Mouse (Mus musculus) cortical plate, adult 2 months (tissue): ENCODE results near the gene Cldn4.

Experiments used
- CTCF ChIP-seq: fragments of 200-500 bp; IDR thresholded peaks from 2 replicates; pipeline ENCODE4 v1.5.1; 2011; ENCODE audit warnings: mild to moderate bottlenecking, control low read depth, low read length; ENCODE audit not compliant: insufficient read depth; ENCODE audit errors: extremely low read depth
- POLR2A ChIP-seq: fragments of 200-500 bp; IDR thresholded peaks from 2 replicates; pipeline ENCODE4 v1.6.1; 2011; ENCODE audit warnings: mild to moderate bottlenecking, low read length, control low read depth; ENCODE audit not compliant: insufficient read depth; ENCODE audit errors: extremely low read depth

DNA sequence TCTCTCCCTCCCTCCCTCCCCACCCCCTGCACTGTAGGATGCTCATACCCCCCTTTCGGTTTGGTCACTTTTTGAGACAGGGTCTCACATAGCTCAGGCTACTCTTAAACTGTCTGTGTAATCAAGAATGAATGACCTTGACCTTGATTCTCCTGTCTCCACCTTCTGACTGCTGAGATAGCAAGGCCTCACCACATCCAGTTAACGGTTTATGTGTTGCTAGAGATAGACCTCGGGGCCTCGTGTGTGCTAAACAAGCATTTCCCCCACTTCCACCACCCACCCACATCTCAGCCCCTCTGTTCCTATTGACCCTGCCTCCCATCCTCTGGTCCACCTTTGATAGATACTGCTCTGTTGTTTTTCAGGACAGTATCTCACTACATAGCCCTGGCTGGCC lies 31.1 kb upstream of the Cldn4 start:
- TF ChIP-seq CTCF (no peak), POLR2A (no peak)
